Mouse (Mus musculus): ENCODE results near the gene Apoh.
A peak's percentile ranks its signal among the peaks of the same experiment; 100 is the strongest.

The Apoh gene

GRCm38 (mm10) chr11:108342781-108343768 lies at the start of gene Apoh:
Gene Apoh, plus strand, starts transcription at chr11:108343354.
- DNase-seq (ENCODE audit: low read depth): peak; percentile 62

GRCm38 (mm10) chr11:108293843-108294242 lies 49.3 kb upstream of the Apoh start:
- DNase-seq (ENCODE audit: low read depth): no peak

GRCm38 (mm10) chr11:108294305-108294813 lies 48.8 kb upstream of the Apoh start:
- DNase-seq (ENCODE audit: low read depth): no peak

- no peak for DNase-seq (ENCODE audit: low read depth)
These were observed 47.8 kb upstream of the Apoh start for GRCm38 (mm10) chr11:108295373-108295772.

GRCm38 (mm10) chr11:108297956-108298355 lies 45.2 kb upstream of the Apoh start:
- DNase-seq (ENCODE audit: low read depth): no peak

- peak; percentile 23 for DNase-seq (ENCODE audit: low read depth)
These were observed 43.2 kb upstream of the Apoh start for GRCm38 (mm10) chr11:108299913-108300312.

GRCm38 (mm10) chr11:108300443-108300842 lies 42.7 kb upstream of the Apoh start:
- no peak for DNase-seq (ENCODE audit: low read depth)

- no peak for DNase-seq (ENCODE audit: low read depth)
These were observed 42.1 kb upstream of the Apoh start for GRCm38 (mm10) chr11:108301036-108301435.

GRCm38 (mm10) chr11:108301796-108302490 lies 41.2 kb upstream of the Apoh start:
- no peak for DNase-seq (ENCODE audit: low read depth)

GRCm38 (mm10) chr11:108303787-108304186 lies 39.4 kb upstream of the Apoh start:
- DNase-seq (ENCODE audit: low read depth): no peak

- peak; percentile 58 for DNase-seq (ENCODE audit: low read depth)
These were observed 35.9 kb upstream of the Apoh start for GRCm38 (mm10) chr11:108307258-108307657.

- no peak for DNase-seq (ENCODE audit: low read depth)
These were observed 34.9 kb upstream of the Apoh start for GRCm38 (mm10) chr11:108308253-108308652.

- DNase-seq (ENCODE audit: low read depth): no peak
These were observed 33.4 kb upstream of the Apoh start for GRCm38 (mm10) chr11:108309791-108310190.

GRCm38 (mm10) chr11:108311912-108312311 lies 31.2 kb upstream of the Apoh start:
- DNase-seq (ENCODE audit: low read depth): no peak

GRCm38 (mm10) chr11:108312516-108312915 lies 30.6 kb upstream of the Apoh start:
- DNase-seq (ENCODE audit: low read depth): no peak

- no peak for DNase-seq (ENCODE audit: low read depth)
These were observed 27.4 kb upstream of the Apoh start for GRCm38 (mm10) chr11:108315736-108316135.

GRCm38 (mm10) chr11:108317878-108318277 lies 25.3 kb upstream of the Apoh start:
- DNase-seq (ENCODE audit: low read depth): no peak

GRCm38 (mm10) chr11:108319162-108319561 lies 24.0 kb upstream of the Apoh start:
- DNase-seq (ENCODE audit: low read depth): no peak

GRCm38 (mm10) chr11:108320561-108320960 lies 22.6 kb upstream of the Apoh start:
- DNase-seq (ENCODE audit: low read depth): no peak

- no peak for DNase-seq (ENCODE audit: low read depth)
These were observed 21.0 kb upstream of the Apoh start for GRCm38 (mm10) chr11:108322156-108322555.

GRCm38 (mm10) chr11:108325943-108326342 lies 17.2 kb upstream of the Apoh start:
- no peak for DNase-seq (ENCODE audit: low read depth)

- no peak for DNase-seq (ENCODE audit: low read depth)
These were observed 12.3 kb upstream of the Apoh start for GRCm38 (mm10) chr11:108330818-108331217.

GRCm38 (mm10) chr11:108333006-108333405 lies 10.1 kb upstream of the Apoh start:
- DNase-seq (ENCODE audit: low read depth): no peak
